Mouse (Mus musculus) cerebellum, adult 9-11 months (tissue): ENCODE results near the gene Adgra3.

Experiments used
- DNase-seq: peaks from one replicate; pipeline ENCODE4 v3.0.0; 2022

Adgra3 gene

DNA sequence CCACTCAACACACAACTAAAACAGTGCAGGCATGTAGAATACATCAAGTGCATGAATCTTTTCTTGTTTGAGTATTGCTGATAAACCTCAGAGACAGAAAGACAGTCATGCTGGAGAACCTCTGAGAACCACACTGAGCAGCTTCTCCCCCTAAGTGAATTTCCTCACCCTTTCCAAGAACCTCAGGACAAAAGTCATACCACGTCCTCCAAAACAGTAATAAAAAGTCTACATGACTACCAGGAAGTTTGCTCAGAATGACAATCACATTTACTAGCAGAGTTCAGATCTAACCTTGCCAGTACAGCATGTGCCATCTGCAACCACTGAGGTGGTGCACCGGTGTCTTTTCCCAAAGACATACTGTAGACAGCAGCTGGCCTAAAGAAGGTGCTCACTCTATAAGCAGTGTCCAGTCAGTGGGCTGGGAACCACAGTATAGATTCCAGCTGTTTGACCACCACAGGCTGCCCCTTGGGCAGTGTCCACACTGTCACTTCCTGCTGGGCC is 27.0 kb downstream of the Adgra3 start:
- no peak for DNase-seq

DNA sequence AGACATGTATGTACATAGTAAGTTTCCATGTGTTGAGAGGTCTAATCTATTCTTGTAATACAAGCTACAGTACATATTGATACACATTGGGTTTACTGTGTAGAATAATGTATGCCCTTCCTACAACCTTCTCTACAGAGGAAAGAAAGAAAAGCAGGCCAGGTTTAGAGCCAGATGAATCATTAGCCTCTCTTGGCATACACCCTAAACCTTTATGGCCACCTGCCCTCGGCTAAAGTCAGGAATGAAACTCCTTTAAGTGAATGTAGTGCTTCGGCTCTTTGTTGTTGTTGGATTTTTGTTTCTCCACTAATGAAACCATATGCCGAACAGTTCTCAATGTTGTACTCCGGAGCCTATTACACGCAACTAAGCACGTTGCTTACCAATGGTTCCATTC is 27.5 kb downstream of the Adgra3 start:
- DNase-seq = no peak

DNA sequence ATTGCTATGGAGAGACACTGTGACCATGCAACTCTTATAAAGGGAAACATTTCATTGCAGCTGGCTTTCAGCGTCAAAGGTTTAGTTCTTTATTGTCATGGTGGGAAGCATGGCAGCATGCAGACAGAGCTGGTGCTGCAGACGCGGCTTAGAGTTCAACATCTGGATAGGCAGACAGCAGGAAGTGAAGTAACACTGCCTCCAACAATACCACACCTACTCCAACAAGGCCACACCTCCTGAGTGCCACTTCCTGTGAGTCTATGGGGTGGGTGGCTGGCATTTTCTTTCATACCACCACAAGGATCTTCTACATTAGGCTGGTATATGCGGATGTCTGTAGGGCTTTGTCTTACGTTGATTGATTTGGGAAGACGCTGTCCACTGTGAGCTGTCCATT is 29.1 kb downstream of the Adgra3 start:
- DNase-seq = no peak

DNA sequence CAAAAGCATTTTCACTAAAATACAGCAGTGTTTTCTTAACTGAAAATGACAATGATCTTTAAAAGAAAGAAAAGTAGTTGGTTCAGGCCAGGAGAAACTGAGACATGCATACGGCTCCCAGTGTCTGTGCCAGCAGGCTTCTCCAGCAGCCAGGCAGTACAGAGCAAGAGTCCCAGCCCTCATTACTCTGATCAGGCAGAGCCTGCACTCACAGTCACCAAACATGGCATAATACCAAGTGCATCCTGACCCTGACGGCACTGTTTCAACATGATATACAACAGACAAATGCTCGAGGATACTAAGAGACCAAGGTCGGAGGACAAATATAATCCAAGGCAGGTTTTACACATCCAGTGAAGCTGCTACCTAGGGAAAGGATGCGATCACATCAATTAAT is 31.2 kb downstream of the Adgra3 start:
- no peak for DNase-seq

GRCm38 (mm10) chr5:50027001-50027400 is 31.8 kb downstream of the Adgra3 start:
- DNase-seq = no peak

DNA sequence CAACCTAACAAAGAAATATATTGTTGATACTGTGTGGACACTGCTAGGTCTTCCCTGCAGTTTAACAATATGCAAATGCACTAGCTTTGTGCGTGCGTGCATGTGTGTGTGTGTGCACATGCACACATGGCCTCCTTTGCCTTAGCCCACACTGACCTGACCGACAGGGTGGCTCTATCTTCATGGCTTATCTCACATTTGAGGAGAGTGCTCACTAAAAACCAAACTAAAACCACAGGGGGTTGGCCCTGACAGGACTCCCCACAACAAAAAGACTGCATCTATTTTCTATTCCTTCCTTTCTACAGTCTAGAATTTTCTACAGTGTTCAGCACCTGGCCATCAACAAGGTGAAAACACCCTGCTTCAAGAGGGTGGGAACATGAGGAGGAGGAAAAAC is 32.7 kb downstream of the Adgra3 start:
- no peak for DNase-seq

- DNase-seq = no peak
Measured at GRCm38 (mm10) chr5:50024097-50024496, 34.7 kb downstream of the Adgra3 start.

DNA sequence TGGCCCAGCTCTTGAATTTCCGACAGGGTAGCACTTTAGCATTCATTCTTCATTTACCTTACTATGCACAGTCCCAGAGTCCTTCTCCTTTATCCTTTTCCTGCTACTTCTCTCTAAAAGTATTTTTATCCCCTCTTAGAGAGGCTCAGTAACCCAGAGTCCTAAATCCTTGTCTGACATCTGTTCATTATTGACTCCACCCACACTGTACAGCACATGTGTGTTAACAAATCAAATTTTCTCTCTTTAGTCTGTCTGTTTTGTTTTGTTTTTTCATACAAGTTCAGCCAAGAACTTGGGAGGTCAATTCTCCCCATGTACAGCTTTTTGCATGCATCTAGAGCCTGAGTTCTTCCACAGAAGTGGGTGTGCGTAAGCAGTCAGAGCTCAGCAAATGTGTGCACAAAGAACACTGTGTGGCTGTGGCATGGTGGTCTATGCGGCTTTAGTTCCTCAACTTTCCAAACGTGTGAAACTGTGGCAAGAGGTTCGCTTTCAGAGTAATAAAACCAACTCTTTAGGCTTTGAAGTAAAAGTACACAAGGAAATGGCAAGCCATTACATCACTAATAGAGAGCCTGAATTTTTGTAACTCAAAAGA is 42.7 kb downstream of the Adgra3 start:
- DNase-seq = no peak

GRCm38 (mm10) chr5:50015147-50015697 is 43.6 kb downstream of the Adgra3 start:
- DNase-seq = no peak

GRCm38 (mm10) chr5:50014658-50015057 is 44.1 kb downstream of the Adgra3 start:
- DNase-seq = no peak

GRCm38 (mm10) chr5:50013965-50014364 is 44.8 kb downstream of the Adgra3 start:
- DNase-seq = no peak

DNA sequence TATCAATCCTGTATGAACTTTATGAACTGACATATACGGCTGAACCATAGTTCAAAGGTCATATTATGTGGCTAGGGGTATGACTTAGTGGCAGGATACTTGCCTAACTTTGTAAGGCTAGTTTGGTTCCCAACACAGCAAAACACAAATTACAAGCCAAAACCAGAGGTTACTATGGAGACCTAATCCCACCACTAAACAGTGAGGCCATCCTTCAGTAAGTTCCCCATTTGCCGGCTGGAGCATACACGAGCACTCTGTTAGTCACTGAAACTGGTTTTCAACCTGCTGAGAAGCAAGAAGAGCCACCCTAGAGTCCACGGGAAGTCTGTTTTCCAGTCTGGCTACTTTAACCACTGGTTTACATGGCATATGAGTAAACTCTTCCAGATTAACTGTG is 50.0 kb downstream of the Adgra3 start:
- DNase-seq = no peak

- no peak for DNase-seq
Measured at GRCm38 (mm10) chr5:50006915-50007658, 51.7 kb downstream of the Adgra3 start.

- no peak for DNase-seq
Measured at GRCm38 (mm10) chr5:50002269-50002668, 56.5 kb downstream of the Adgra3 start.

DNA sequence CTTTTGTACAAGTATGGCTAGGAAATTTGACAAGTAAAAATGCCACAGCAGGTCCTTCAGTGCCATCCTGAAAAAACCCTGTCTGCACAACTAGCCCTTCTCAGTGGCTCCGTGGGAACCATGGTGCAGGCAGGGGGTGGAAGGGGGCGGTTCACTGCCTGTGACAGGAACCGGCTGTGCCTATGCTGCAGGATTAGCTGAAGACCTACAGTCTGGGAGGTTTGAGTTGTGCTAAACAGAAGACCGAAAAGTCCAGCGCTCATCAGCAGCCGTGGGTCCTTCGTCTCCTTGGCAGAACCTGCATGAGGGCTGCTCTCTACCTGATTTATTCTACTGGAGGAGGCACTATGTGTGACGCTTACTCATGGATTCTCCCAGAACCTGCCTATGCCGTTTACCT is 59.0 kb downstream of the Adgra3 start:
- DNase-seq = no peak

DNA sequence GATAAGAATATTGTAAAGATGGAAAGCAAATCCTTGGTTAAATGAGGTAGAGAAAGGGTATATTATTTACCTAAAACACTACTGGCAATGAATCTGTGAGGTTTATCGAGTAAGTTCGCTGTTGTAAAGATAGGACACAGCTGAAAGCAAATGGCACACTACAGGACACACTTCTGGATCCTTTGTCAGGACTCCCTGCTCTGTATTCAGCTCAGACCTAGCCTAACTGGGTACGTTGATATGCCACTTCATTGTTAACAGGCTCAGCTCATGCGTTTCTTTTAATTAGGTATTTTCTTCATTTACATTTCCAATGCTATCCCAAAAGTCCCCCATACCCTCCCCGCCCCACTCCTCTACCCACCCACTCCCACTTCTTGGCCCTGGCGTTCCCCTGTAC is 61.8 kb downstream of the Adgra3 start:
- DNase-seq = no peak

GRCm38 (mm10) chr5:49996457-49996856 is 62.3 kb downstream of the Adgra3 start:
- DNase-seq = no peak

GRCm38 (mm10) chr5:49990737-49991323 is 68.0 kb downstream of the Adgra3 start:
- no peak for DNase-seq

DNA sequence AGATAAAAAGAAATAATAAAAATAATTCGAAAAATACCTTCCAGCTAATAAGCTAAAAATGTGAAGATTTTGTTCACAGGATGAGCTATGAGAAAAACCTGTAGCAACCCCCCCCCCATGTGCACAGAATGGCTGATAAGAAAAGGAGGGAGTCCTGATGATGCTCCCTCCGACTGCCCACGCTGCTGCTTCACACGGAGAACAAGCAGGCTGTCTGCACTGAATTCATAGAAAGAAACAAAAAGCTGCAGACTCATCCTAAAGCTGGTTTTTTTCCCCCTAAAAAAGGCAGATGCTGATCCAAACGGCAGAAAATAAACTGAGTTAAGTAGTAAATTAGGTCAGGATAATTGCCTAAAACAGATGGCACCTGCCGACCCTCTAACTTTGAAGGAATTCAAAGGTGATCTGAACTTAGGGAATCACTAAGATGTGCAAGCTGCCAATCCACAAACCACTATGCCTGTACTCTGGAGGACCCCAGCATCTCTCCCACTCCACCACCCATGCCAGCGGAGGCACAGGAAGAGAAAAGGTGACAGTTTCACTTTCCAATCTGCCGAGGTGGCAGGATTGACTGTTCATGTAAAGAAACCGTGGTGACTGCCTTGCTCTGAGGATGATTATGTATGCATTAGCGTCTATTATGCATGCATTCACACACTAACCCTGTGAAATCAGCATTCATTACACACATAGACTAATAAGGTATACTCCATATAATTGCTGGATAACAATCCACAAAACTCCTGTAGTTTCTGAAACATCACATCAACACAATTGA is 70.6 kb downstream of the Adgra3 start:
- DNase-seq = no peak

GRCm38 (mm10) chr5:49980727-49981126 is 78.1 kb downstream of the Adgra3 start:
- no peak for DNase-seq

- DNase-seq = no peak
Measured at GRCm38 (mm10) chr5:49979246-49979645, 79.6 kb downstream of the Adgra3 start.

GRCm38 (mm10) chr5:49975971-49976370 is 82.8 kb downstream of the Adgra3 start:
- DNase-seq = peak; percentile 37

DNA sequence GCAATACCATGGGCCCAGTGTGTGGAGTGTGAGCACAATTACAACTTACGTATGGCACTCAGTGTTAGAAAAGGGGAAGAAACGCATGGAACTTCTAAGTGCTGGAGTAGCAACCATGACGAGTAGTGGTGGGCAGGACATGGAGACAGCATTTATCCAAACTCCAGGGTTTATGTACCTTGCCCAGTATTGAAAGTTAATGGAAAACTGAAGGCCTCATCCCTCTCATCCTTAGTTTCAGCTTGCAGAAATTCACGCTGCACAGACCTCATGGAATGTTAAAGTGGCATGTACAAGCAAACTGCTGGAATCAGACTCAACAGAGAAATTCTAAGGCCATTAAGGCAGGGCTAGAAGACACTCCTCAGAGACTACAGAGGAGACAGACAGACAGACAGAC is 84.6 kb downstream of the Adgra3 start:
- no peak for DNase-seq
